Mouse (Mus musculus) embryonic fibroblast, embryonic 13.5 days (primary cell): ENCODE data around the gene Tmigd3. TPM values are rescaled to one million over a fixed set of nuclear protein-coding genes. Genes with fewer than 3 reads are reported as not detected.

Experiments used
- H3K27ac ChIP-seq: 2 replicates; pipeline ENCODE4 v1.5.1; 2012; ENCODE audit warnings: low read length, control low read depth, inconsistent platforms; ENCODE audit not compliant: insufficient read depth
- H3K4me1 ChIP-seq: 2 replicates; pipeline ENCODE4 v1.6.1; 2011; ENCODE audit warnings: low read length; ENCODE audit not compliant: control insufficient read depth, insufficient read depth
- H3K4me3 ChIP-seq: 2 replicates; pipeline ENCODE4 v1.5.1; 2011; ENCODE audit warnings: mild to moderate bottlenecking, control low read depth, low read length; ENCODE audit not compliant: insufficient read depth
- CTCF ChIP-seq: IDR thresholded peaks from 2 replicates; pipeline ENCODE4 v1.5.1; 2011; ENCODE audit warnings: mild to moderate bottlenecking, control low read depth, low read length, moderate library complexity, borderline replicate concordance; ENCODE audit not compliant: insufficient read depth
- POLR2A ChIP-seq: IDR thresholded peaks from 2 replicates; pipeline ENCODE4 v1.6.1; 2011; ENCODE audit warnings: low read depth, mild to moderate bottlenecking, control low read depth, low read length, moderate library complexity
- polyA plus RNA-seq: library from polyadenylated mRNA; stranded (reverse); fragments of >200 nt; gene quantifications from 2 replicates; pipeline ENCODE4 v1.2.4, GENCODE M21; 2011; ENCODE audit warnings: low read depth; ENCODE audit not compliant: missing spikeins, insufficient read length

Tmigd3 gene
- polyA plus RNA-seq, 1 experiment: not detected

- H3K27ac ChIP-seq: no peak overlapping the region
- no peaks in the 10 kb centered on the region for H3K4me1 ChIP-seq
- TF ChIP-seq POLR2A (no peak), CTCF (no peak)
- H3K4me3 ChIP-seq: no peak overlapping the region
These were observed 60.4 kb downstream of the Tmigd3 start for GRCm38 (mm10) chr3:105931095-105931494.

- Histone ChIP-seq H3K4me3 (no peak within 1 kb of the TSS), H3K4me1 (no peaks in the 10 kb centered on the region), H3K27ac (no peak within 1 kb of the TSS)
- no peak for TF ChIP-seq CTCF
- no peak for TF ChIP-seq POLR2A
These were observed 61.8 kb downstream of the Tmigd3 start, which contains the start of gene I830077J02Rik for GRCm38 (mm10) chr3:105932240-105933071. Gene I830077J02Rik (minus strand): TSS chr3:105932664.

- Histone ChIP-seq H3K27ac (no peak overlapping the region), H3K4me3 (no peak overlapping the region), H3K4me1 (no peaks in the 10 kb centered on the region)
- TF ChIP-seq CTCF: no peak
- no peak for TF ChIP-seq POLR2A
These were observed 63.2 kb downstream of the Tmigd3 start for GRCm38 (mm10) chr3:105933926-105934325.

- H3K4me3 ChIP-seq: no peak overlapping the region
- no peak overlapping the region for H3K27ac ChIP-seq
- no peak for TF ChIP-seq CTCF
- no peak for TF ChIP-seq POLR2A
- H3K4me1 ChIP-seq: no peaks in the 10 kb centered on the region
These were observed 64.3 kb downstream of the Tmigd3 start for GRCm38 (mm10) chr3:105935033-105935432.

- Histone ChIP-seq H3K4me1 (no peaks in the 10 kb centered on the region), H3K27ac (no peak overlapping the region), H3K4me3 (no peak overlapping the region)
- TF ChIP-seq POLR2A (no peak), CTCF (no peak)
These were observed 65.4 kb downstream of the Tmigd3 start for GRCm38 (mm10) chr3:105936111-105936510.

- no peak for TF ChIP-seq POLR2A
- no peak for TF ChIP-seq CTCF
- Histone ChIP-seq H3K27ac (no peak overlapping the region), H3K4me3 (no peak overlapping the region), H3K4me1 (no peaks in the 10 kb centered on the region)
These were observed 80.6 kb downstream of the Tmigd3 start for GRCm38 (mm10) chr3:105951348-105951747.

GRCm38 (mm10) chr3:105957235-105957634, 86.5 kb downstream of the Tmigd3 start:
- Histone ChIP-seq H3K4me1 (no peaks in the 10 kb centered on the region; the same call in 1 of the 2 replicates), H3K4me3 (no peak overlapping the region), H3K27ac (no peak overlapping the region)
- TF ChIP-seq CTCF (no peak), POLR2A (no peak)

- peak overlapping the region; percentile 48; the same call in 1 of the 2 replicates for H3K27ac ChIP-seq
- H3K4me1 ChIP-seq: no peaks in the 10 kb centered on the region; the same call in 1 of the 2 replicates
- TF ChIP-seq POLR2A (no peak), CTCF (no peak)
- peak overlapping the region; percentile 76 for H3K4me3 ChIP-seq
These were observed 87.5 kb downstream of the Tmigd3 start for GRCm38 (mm10) chr3:105958204-105958603.

GRCm38 (mm10) chr3:105958974-105959580, 88.4 kb downstream of the Tmigd3 start, which contains the start of gene Wdr77:
Gene Wdr77 (plus strand): TSS chr3:105959369.
- Histone ChIP-seq H3K4me1 (no peaks in the 10 kb centered on the region; the same call in 1 of the 2 replicates), H3K27ac (peak within 1 kb of the TSS; percentile 48), H3K4me3 (peak within 1 kb of the TSS; percentile 76)
- TF ChIP-seq POLR2A (peak; percentile 89), CTCF (no peak)

- H3K27ac ChIP-seq: no peak overlapping the region
- TF ChIP-seq CTCF (no peak), POLR2A (no peak)
- peak overlapping the region; percentile 76 for H3K4me3 ChIP-seq
- H3K4me1 ChIP-seq: no peaks in the 10 kb centered on the region; the same call in 1 of the 2 replicates
These were observed 88.9 kb downstream of the Tmigd3 start for GRCm38 (mm10) chr3:105959585-105959984.
